Mouse (Mus musculus) CH12.LX (cell line): ENCODE results near the gene Hoxc4.

ENCODE experiments used
- POLR2A ChIP-seq: IDR thresholded peaks from 2 replicates; pipeline ENCODE4 v1.6.1; 2011; ENCODE audit warnings: low read depth, mild to moderate bottlenecking, improper control_type of control experiment, low read length
- USF1 ChIP-seq: IDR thresholded peaks from 2 replicates; pipeline ENCODE4 v1.6.1; 2014; ENCODE audit warnings: low read depth, mild to moderate bottlenecking, inconsistent platforms, low read length, improper control_type of control experiment

DNA sequence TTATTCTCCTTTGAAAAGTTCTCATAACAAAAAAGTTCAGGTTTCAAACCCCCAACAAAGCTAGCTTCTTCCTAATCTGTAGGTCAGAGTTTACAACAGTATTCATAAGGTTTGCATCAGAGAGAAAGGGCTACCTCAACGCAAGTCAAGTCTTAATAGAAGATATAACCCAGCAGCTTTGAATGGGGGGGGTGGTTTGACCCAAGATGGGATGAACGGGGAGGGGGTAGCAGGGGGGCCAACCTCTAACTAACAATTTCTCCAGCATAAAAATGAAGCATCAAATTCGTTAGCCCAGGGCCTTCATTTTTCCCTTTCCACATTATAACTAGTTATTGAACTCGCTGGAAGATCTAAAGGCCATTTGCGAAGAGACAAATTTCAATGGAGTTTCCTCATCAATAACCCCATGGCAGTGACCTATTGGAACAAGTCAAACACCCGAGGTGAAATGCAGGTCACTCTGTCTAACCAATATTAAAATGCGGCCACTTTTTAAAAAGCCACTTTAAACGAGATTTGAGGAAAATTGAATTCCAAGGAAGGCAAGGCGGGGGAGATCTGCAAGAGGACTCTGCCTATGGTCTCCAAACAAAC lies 10.3 kb downstream of the Hoxc4 start:
- TF ChIP-seq USF1 (no peak), POLR2A (no peak)
